Mouse (Mus musculus) mature B cell (primary cell): ENCODE results near the gene Cdc20b.
"Not testable (repeated sequence)": the region's sequence is repeated elsewhere in the genome, so short reads cannot be mapped to it uniquely, and the experiment has no call there.

Source experiments
- in situ Hi-C: fragments of 300-500 bp; cut with MboI; formaldehyde crosslinking; loops from 2 replicates; pipeline ENCODE4 v1.14.3; 2019

Cdc20b gene

DNA sequence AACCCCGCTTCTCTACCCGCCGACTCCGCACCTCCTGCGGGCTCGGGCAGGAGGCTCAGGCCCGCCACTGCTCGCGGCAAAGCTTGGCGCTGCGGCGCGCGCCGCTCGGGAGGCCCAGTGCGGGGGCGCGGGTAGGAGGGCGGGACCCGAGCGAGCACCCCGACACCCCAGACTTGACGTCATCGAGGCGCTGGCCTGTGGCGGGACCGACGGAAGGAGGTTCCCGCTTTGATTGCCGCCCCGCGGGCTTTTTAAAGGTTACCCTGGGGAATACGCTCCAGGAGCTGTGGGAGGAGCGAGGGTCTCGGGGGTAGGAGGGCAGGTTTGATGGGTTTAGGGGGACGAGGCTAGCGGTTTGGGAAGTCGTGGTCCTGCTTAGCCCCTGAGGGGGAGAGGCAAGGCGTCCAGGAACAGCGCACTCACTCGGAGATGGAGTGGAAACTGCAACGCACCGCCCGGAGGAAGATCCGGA lies at the start of gene Cdc20b:
Cdc20b (plus strand) TSS at position 162 of the 472 bp plus-strand sequence.
- in situ Hi-C loops = loop anchor here (10.0 kb wide), 2 partner anchors 50 to 360 kb away; partner anchors contain the start of gene Ccno

DNA sequence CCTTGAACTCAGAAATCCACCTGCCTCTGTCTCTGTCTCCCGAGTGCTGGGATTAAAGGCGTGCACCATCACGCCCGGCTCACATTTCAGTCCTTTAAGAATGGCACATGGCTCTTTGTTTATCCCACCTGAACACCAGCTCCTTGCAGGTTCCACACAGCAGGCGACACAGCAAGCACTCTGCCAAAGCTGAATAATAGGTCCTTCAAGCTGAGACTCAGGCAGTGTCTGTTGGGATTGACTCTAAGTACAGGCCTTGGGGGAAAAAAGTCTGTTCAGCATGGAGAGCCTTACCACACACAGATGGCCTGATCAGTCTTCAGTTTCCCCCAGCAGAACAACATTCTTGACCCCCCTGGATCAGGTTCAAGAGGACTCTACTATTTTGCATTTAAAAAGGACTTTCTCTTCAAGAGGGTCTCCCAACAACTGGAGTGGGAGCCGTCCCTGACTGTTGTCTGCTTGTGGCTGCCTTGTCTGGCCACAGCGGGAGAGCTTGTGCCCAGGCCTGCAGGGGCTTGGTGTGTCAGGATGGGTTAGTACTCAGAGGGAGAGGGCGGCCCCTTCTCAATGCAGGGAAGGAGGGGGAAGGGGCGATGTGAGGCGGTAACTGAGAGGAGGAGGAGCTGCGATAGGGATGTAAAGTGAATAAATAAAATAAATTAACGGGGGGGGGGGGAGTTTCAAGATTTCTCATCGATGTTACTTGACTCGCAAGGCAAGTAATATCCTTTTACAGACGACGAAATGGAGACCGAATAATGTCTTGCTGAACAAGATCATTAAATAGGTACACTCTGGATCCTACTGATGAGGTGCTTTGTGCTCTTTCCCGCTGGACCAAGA lies 49.1 kb upstream of the Cdc20b start:
- in situ Hi-C loops = loop anchor here (10.0 kb wide), 1 partner anchor 49 kb away; the partner anchor contains the start of gene Cdc20b

DNA sequence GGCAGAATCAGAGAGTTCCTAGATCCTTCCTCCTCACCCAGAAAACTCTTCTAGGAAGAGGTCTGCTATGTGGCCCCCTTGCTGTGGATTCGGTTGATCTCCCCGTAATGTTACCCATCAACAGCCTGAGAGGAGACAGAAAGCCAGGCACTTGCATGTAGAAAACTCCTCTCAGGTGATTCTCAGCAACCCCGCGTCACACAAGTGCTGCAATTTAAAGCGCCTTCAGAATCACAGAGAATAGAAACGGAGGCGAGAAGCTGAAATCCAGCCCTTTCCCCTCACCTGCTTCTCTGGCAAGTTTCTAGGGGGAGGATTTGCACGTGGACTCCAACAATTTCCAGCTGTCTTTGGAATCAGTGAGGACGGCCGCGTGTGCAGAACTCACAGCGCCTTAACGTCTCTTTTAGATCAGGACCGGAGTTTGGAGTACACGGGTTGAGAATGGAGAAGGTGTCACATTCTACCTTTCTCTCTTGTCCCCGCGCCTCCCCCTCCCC lies 48.4 kb upstream of the Cdc20b start:
- in situ Hi-C loops = loop anchor here (10.0 kb wide), 1 partner anchor 48 kb away; the partner anchor contains the start of gene Cdc20b

DNA sequence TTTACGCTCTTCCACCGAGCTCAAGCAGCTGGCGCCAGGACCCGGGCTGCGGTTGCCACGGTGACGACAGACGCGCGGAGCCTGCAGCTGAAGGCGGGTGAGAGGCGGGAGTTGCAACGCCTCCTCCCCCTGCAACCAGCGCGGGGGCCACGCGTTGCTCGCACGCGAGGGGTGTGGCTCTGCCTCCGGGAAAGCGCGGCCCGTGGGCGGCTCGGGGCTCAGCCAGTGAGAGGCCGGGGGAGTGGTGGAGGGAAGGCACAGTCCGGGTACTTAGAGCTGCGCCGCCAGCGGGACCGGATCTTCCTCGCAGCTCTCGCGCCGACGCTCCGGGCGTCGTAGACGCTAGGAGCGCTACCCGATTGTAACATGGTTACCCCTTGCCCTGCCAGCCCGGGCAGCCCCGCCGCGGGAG lies 47.4 kb upstream of the Cdc20b start, which contains the start of gene Ccno:
Ccno (plus strand) TSS at position 271 of the 412 bp plus-strand sequence.
- in situ Hi-C loops = loop anchor here (10.0 kb wide), 1 partner anchor 47 kb away; the partner anchor contains the start of gene Cdc20b

DNA sequence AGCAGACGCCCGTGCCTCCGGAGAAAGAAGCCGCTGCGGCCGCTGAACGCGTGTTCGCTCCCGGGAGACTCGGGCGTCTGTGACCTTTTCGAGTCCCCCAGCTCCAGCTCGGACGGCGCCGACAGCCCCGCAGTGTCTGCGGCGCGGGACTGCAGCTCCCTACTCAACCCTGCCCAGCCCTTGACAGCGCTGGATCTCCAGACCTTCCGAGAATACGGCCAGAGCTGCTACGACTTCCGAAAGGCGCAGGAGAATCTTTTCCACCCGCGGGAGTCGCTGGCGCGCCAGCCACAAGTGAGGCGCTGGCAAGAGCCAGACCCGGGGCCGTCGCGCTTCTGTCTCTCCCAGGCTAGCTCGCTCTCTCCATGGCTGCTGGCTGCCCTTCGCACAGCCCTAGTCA lies 46.9 kb upstream of the Cdc20b start:
- in situ Hi-C loops = loop anchor here (10.0 kb wide), 1 partner anchor 47 kb away; the partner anchor contains the start of gene Cdc20b

DNA sequence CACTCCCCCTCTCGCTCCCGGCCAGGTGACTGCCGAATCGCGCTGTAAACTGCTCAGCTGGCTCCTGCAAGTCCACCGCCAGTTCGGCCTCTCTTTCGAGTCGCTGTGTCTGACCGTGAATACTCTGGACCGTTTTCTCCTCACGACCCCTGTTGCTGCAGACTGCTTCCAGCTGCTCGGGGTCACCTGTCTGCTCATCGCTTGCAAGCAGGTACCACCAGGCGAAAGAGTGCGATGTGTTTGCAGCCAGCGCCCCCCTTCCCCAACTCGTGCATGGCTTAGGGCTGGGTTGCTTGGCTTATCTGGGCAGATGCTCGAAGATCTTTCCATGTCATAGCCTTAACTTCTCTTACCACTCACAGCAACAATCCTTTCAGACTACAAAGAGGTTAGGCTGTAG lies 46.0 kb upstream of the Cdc20b start:
- in situ Hi-C loops = loop anchor here (10.0 kb wide), 1 partner anchor 46 kb away; the partner anchor contains the start of gene Cdc20b

DNA sequence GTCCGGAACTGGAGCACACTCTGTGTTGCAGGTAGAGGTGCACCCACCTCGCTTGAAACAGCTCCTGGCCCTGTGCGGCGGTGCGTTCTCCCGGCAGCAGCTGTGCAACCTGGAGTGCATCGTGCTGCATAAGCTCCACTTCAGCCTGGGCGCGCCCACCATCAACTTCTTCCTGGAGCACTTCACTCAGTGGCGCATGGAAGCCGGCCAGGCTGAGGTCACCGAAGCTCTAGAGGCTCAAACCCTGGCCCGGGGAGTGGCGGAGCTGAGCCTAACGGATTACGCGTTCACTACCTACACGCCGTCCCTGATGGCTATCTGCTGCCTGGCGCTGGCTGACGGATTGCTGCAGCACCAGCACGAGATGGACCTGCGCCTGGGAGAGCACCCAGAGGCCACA lies 45.4 kb upstream of the Cdc20b start:
- in situ Hi-C loops = loop anchor here (10.0 kb wide), 1 partner anchor 45 kb away; the partner anchor contains the start of gene Cdc20b

DNA sequence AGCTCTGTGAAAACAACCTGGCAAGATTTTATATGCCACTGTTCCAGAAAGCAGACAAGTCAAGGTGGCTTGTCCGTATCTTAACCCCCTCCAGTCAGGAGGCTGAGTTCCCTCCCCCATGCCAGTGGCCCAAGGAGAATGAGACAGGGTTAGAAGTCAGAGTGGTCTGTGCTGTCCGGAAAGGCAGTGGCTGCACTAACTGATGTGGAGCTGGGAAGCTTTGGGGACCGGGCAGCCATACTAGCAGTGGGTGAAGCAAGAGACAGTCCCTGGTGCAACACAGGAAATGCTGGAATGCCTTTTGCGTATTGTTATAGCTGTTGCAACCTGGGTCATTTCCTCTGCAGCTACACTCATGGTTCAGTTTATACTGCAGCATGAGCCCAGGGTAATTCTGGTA lies 44.6 kb upstream of the Cdc20b start:
- in situ Hi-C loops = no loop called here

DNA sequence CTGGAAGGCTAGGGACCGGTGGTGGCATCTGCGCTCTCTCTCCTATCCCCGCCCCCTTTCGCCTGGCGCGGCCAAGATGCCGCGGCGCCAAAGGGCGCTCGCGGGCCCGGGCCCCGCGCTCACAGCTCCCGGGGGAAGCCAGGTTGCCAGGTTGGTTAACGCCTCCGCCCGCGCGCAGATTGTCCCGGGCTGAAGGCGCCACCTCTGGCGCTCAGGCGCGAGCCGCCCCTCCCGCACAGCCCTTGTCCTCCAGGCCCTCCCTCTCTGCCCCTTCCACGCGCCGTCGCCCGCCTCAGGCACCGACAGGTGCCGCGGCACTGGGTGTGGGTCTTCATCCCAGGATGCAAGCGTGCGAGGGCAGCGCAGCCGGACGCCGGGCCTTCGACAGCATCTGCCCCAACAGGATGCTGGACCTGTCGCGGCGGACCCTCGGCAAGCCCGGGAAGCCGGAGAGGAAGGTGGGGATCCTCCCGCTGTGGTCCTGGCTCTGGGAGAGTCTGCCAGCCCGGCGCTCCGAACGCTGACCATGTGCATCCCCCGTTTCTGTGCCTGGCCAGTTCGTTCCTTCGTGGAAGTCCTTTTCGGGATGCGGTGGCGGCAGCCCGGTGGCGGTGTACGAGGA lies 41.3 kb upstream of the Cdc20b start, which contains the start of gene Mcidas:
Mcidas (plus strand) TSS at position 315 of the 622 bp plus-strand sequence.
- in situ Hi-C loops = no loop called here

DNA sequence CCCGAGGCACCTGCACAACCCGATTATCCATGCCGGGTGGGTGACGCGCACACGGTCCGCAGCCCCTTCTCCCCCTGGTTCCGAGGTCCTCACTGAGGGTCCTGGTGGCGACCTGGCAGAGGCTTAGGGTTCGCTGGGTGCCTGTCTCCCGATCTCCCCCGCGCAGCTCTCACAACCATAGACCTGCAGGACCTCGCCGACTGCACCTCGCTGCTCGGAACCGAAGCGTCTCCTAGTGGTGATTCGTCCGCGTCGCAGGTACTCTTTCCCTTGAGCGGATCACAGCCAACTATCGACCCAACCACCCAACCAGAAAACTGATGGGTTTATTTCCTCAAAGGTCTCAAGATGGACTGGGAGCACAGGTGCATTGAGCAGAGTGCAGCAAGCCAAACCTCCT lies 40.7 kb upstream of the Cdc20b start:
- in situ Hi-C loops = no loop called here

DNA sequence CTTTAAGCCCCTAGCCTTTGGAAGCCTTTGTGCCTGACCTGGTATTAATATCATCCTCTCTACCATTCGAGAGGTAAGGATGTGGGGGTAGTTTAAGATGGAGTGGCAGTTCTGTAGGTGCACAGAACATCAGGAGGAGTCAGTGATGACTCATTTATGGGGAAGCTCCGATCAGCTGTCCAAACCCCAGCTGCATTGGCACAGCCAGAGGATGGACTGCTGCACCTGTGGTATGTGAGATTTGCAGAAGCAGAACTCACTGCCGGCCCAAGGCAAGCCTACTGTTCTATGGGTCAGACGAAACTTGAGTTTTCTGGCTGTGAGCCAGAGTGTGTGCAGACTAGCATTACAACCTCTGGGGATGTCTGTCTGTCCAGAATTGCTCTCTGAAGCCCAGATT lies 38.5 kb upstream of the Cdc20b start:
- in situ Hi-C loops = no loop called here

DNA sequence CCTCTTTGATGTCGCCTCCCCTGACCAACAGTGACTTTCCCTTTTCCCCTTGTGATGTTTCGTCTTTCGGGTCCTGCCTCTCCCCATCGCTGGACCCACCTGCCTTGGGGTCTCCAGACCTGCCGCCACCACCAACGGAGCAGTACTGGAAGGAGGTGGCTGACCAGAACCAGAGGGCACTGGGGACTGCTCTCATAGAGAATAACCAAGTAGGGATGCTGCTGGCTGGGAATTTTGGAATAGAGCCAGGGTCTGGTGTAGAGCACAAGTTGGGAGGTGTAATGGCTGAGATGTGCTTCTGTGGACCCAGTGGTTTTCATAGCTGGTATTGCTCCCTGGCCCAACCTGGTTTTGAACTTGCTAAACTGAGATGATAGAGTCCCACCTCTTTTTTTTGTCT lies 37.5 kb upstream of the Cdc20b start:
- in situ Hi-C loops = no loop called here

DNA sequence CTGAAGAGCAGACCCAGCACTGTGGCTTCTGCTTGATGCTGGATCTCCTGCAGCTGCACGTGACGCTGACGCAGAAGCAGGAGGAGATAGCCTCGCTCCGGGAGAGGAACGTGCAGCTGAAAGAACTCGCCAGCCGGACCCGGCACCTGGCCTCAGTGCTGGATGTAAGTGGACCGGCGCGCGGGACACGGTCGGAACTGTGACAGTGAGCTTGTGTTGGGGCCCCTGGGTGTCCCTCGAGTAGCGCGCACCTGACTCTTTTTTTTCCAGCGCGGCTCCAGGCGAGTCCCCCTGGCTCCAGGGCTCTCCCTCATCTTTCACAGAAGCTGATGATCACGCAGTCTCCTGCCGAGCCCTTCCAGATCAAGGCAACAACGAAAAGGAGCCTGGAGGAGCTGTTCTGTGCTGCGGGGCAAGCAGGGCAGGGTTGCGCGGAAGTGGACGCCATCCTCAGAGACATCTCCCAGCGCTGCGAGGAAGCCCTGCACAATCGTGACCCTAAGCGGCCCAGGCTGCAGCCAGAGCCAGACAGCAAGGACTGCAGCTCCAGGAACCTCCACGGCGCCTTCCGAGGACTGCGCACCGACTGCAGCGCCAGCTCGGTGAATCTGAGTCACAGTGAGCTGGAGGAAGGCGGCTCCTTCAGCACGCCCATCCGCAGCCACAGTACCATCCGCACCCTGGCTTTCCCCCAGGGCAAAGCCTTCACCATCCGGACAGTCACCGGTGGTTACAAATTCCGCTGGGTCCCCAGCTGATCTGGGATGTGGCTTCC lies 36.3 kb upstream of the Cdc20b start:
- in situ Hi-C loops = no loop called here

DNA sequence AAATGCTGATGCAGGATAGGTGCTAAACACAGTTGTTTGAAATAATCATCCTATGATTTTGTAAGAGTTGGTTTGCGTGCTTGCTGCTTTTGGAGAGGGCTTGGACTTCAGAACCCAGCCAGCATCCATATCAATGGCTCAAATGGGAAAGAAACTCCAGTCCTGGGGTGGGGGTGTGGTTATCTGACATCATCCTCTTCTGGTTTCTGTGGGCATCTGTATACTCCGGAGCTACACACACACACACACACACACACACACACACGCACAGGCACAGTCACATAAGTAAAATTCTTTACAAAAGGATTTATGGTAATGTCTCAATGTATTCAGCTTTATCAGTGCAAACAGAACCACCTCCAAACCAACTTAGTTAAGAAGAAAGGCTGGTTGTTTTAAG lies 34.8 kb upstream of the Cdc20b start:
- in situ Hi-C loops = no loop called here

DNA sequence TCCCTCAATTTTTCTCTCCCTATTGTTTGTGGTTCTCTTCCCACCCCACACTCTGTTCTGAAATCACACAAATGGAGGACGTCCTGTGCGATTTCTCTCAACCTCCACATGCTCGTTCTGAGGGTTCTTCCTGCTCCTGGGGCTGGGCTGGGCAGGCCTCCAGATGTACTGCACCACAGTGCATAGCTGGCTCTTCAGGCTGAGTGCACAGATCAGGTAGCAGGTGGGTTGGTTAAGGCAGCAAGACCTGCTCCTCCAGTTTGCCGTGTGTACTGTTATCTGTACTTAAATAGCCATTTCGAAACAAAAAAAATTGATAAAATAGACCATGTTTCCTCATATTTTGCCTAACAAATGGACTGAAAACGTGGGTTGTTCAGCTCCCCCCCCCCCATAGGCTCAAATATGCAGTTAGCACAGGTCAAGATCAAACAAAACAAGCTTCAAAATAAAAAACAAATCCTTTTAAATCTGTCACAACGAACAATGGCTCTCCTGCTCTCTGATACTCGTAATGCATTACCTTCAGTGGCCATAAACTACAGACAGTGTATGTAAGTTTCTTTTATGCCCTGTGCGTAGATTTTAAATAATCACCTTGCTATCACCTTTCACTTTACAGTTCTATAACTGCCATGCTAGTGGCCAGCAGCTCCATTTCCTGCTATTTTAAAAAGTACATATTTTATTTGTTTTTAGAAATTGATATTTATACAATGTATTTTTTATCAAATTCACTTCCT lies 34.2 kb upstream of the Cdc20b start:
- in situ Hi-C loops = no loop called here

DNA sequence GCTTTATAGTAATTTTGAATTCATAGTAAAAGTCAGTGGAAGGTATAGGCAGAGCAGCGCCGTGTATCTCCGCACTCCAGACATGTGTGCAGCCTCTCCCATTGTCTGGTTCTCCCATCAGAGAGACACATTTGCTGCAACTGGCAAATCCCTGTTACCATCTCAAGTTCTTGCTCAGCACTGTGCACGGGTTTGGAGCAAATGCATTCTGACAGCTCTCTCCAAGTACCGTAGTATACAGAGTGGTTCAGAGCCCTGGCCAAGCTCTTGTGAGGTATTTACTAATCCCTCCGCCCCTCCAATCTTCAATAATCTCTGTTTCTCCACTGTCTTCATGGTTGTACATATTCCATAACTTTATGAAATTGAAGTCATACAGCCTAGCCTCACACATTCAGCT lies 22.2 kb upstream of the Cdc20b start:
- in situ Hi-C loops = no loop called here

DNA sequence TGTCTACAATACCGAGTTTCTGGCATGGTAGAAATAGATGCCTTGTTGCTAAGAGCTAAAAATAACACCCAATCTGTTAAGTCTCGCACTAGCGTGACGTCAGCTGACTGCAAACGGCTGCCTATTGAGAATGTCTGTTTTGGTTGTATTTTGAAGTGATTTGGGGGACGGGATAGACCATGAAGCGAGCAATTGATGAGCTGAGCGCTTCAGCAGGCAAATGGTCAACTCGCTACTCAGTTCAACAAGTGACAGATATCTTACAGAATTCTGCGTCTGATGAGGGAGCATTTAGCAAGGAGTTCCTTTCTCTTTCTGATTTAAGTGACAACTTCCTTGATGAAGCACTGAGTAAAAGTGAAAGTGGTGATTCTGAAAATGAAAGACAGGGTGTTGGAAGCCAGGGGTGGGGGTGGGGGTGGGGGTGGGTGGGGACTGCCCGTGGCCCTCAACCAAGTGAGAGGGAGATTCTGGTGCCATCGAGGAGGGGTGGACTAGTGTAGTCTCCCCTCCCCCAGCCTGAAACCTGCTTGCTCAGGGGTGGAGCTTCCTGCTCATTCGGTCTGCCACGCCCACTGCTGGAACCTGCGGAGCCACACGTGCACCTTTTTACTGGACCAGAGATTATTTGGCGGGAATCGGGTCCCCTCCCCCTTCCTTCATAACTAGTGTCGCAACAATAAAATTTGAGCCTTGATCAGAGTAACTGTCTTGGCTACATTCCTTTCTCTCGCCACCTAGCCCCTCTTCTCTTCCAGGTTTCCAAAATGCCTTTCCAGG lies 21.5 kb upstream of the Cdc20b start:
- in situ Hi-C loops = not testable (repeated sequence)

DNA sequence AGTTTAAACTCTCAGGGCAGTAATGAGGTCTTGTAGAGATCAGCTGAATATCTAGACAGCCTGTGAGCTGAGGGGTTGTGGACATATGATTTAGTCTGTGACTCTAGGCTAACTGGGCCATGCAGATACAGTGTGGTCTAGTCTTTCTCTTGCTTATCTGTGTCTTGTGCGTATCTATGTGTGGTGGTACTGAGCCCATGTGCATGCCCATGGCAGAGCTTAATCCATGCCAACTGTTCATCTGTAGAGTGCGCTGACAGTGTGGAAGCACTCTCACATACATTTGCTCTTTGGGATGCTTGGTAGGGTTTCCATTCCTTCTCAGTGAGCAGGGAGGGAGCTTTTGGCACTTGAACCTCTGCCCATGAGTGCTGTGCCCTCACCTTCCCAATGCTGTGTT lies 13.4 kb upstream of the Cdc20b start:
- in situ Hi-C loops = no loop called here

DNA sequence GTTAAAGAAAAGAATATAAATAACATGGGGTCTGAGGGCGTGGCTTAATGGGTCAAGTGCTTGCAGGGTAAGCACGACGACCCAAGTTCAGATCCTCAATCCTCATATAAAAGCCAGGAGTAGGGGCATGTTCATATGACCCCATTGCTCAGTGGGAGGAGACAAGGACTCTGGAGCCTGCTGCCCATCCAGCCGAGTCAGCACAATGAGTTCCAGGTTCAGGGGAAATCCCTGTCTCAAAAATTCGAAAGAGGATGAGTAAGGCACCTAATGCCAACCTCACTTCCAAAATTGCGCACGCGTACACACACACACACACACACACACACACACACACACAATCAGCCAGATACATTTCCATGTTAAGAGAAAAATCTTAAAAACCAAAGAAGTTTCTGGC lies 12.4 kb upstream of the Cdc20b start:
- in situ Hi-C loops = no loop called here
